Mouse (Mus musculus): ENCODE data around the gene Ccdc146. TPM values are rescaled to one million over a fixed set of nuclear protein-coding genes. Genes with fewer than 3 reads are reported as not detected.

The Ccdc146 gene
- polyA plus RNA-seq, 1 experiment: not detected

DNA sequence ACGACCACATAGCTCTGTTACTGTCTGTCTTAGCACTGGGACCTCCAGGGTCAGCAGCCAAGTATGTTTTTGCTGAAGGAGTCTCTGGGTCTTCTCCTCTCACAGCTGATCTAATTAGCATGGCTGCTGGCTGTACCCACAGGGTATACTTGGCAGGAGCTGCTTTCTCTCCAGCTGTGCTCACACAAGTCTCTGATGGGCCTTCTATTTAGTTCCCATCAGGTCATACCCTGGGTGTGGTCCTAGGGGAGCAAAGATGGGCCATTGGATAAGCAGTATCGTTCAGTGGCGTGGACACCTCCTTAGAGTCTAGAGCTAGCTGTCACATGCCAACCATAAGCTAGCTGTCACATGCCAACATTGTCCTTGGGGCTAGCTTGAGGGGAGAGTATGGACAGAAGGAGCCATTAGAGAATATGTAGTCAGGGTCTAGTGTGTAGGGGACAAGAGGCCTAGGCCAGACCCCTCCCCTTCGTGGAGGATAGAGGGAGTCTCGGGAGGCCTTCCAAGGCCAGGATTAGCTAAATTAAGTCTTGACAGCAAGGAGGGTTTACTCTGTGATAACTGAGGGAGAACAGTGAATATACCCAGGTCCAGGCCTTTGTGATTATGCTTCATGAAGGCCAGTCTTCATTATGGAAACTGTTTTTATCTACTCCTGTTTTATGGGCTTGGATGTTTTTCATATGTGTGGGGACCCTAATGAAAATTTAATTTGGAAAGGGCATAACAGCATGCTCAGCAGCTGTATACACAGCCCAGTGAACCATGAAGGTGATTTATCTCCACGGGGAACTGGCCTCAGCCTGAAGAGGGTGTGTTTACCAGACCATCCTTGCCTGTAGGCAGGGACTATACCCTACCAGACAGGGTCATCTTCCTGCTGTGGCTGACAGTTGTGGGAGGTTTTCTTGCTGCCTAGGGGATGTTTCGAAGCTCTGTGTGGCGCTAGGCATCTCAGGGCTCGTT lies 152.8 kb downstream of the Ccdc146 start:
- Histone ChIP-seq H3K4me1 (ENCODE audit: control insufficient read depth, insufficient read depth, low read length) (no peaks in the 10 kb centered on the region), H3K27me3 (replicated peaks; ENCODE audit: control insufficient read depth, insufficient read depth, low read length) (no peaks in the 10 kb centered on the region), H3K4me3 (ENCODE audit: insufficient read depth, low read depth, low read length) (no peak overlapping the region), H3K27ac (ENCODE audit: insufficient read depth, low read depth, low read length) (peak overlapping the region; percentile 58), H3K36me3 (ENCODE audit: control insufficient read depth, insufficient read depth, low read length) (no peaks in the 10 kb centered on the region)
- TF ChIP-seq CTCF (conservative IDR thresholded peaks at IDR 0.05; ENCODE audit: insufficient read depth, insufficient read length, low read depth, low read length) (no peak), POLR2A (IDR thresholded peaks at IDR 0.05; ENCODE audit: low read depth, low read length) (no peak)
- WGBS: 47% methylated on average over 9 of the region's 9 CpGs
- DNase-seq: peak; percentile 22

DNA sequence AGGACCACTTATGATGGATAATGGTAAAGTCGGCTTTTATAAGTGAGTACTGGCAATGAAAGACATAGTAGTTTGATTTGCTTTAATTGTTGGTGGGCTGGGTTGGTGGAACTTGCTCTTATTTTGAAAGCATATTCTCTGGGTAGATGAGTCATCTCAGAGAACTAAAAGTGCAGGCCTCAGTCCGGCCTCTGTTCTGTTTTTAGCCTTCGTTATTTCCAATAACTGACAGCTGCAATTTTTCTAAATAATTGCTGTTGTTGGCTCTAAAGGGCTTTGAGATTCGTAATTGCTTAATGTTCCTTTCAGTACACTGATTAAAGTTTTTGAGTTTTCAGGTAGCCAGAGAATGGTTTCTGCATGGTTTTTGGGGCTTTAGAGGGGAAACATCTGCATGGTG lies 153.7 kb downstream of the Ccdc146 start:
- peak; percentile 29 for DNase-seq
- H3K27ac ChIP-seq (ENCODE audit: insufficient read depth, low read depth, low read length): peak overlapping the region; percentile 58; the same call in 1 of the 2 replicates
- H3K4me3 ChIP-seq (ENCODE audit: insufficient read depth, low read depth, low read length): no peak overlapping the region
- no peaks in the 10 kb centered on the region for H3K27me3 ChIP-seq (replicated peaks; ENCODE audit: control insufficient read depth, insufficient read depth, low read length)
- WGBS: 65% methylated on average over 4 of the region's 4 CpGs
- no peak for TF ChIP-seq POLR2A (IDR thresholded peaks at IDR 0.05; ENCODE audit: low read depth, low read length)
- TF ChIP-seq CTCF (conservative IDR thresholded peaks at IDR 0.05; ENCODE audit: insufficient read depth, insufficient read length, low read depth, low read length): no peak
- no peaks in the 10 kb centered on the region for H3K4me1 ChIP-seq (ENCODE audit: control insufficient read depth, insufficient read depth, low read length)
- H3K36me3 ChIP-seq (ENCODE audit: control insufficient read depth, insufficient read depth, low read length): no peaks in the 10 kb centered on the region

DNA sequence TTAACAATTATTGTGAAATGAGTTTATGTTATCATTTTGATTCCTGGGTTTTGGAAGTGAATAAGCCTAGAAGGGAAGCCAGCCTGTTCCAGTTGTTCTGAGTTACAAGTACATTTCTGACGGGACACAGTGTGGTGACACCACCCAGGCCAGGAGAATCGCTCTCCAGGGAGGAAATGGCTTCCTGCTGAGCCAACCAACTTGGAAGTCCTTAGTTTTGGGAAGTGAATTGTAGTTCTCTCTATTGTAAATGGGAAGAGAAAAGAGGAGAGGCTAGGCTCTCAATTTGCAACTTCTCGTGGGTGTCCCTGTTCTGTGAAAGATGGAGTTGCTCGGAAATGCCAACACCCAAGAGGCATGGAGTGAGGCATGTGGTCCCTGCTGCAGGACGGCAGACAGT lies 155.0 kb downstream of the Ccdc146 start:
- no peak for TF ChIP-seq POLR2A (IDR thresholded peaks at IDR 0.05; ENCODE audit: low read depth, low read length)
- TF ChIP-seq CTCF (conservative IDR thresholded peaks at IDR 0.05; ENCODE audit: insufficient read depth, insufficient read length, low read depth, low read length): no peak
- DNase-seq: peak; percentile 34

DNA sequence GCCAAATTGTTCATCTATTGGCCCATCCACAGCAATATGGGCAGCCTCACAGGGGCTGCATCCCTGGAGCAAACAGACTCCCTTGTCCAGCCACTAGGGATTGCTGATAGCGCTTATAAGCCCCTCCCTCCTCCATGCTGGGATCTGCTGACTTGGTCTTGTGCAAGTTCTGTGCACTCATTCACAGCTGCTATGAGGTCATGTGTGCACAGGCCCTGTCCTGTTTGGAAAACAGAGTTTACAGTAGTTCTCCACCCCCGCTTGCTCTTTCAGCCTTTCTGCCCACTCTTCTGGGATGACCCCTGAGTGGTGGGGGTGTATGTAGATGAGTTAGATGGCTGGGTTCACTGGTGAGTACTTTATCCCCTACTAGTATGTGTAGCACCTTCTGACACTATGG lies 157.4 kb downstream of the Ccdc146 start:
- peak; percentile 9 for DNase-seq
- Histone ChIP-seq H3K27ac (ENCODE audit: insufficient read depth, low read depth, low read length) (no peak overlapping the region), H3K36me3 (ENCODE audit: control insufficient read depth, insufficient read depth, low read length) (no peaks in the 10 kb centered on the region), H3K4me3 (ENCODE audit: insufficient read depth, low read depth, low read length) (no peak overlapping the region), H3K27me3 (replicated peaks; ENCODE audit: control insufficient read depth, insufficient read depth, low read length) (no peaks in the 10 kb centered on the region), H3K4me1 (ENCODE audit: control insufficient read depth, insufficient read depth, low read length) (no peaks in the 10 kb centered on the region)
- no peak for TF ChIP-seq CTCF (conservative IDR thresholded peaks at IDR 0.05; ENCODE audit: insufficient read depth, insufficient read length, low read depth, low read length)
- TF ChIP-seq POLR2A (IDR thresholded peaks at IDR 0.05; ENCODE audit: low read depth, low read length): no peak
- WGBS: 76% methylated on average over 2 of the region's 2 CpGs

More for the DNA sequence above, 155.0 kb downstream of the Ccdc146 start:
- Histone ChIP-seq H3K27me3 (replicated peaks; ENCODE audit: control insufficient read depth, insufficient read depth, low read length) (no peaks in the 10 kb centered on the region), H3K36me3 (ENCODE audit: control insufficient read depth, insufficient read depth, low read length) (no peaks in the 10 kb centered on the region), H3K4me1 (ENCODE audit: control insufficient read depth, insufficient read depth, low read length) (no peaks in the 10 kb centered on the region), H3K27ac (ENCODE audit: insufficient read depth, low read depth, low read length) (no peak overlapping the region), H3K4me3 (ENCODE audit: insufficient read depth, low read depth, low read length) (no peak overlapping the region)
- WGBS: 67% methylated on average over 5 of the region's 5 CpGs

DNA sequence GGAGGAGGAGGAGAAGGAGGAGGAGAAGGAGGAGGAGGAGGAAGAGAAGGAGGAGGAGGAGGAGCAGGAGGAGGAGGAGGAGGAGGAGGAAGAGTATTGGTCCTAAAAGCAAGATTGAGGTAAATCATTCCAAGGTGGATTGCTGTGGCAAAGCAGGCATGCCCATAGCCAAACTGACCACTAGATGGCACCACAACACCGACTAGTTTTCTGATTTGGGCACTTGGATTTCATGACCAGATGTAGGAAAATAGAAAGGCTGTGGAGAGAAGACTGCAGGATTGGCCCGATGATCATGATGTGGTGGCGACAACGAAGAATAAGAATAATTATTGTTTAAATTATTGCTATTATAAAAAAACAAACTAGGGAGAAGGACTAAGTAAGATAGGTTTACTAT lies 159.4 kb downstream of the Ccdc146 start:
- DNase-seq: peak; percentile 76
- Histone ChIP-seq H3K27me3 (replicated peaks; ENCODE audit: control insufficient read depth, insufficient read depth, low read length) (no peaks in the 10 kb centered on the region), H3K27ac (ENCODE audit: insufficient read depth, low read depth, low read length) (no peak overlapping the region), H3K4me3 (ENCODE audit: insufficient read depth, low read depth, low read length) (no peak overlapping the region), H3K36me3 (ENCODE audit: control insufficient read depth, insufficient read depth, low read length) (no peaks in the 10 kb centered on the region), H3K4me1 (ENCODE audit: control insufficient read depth, insufficient read depth, low read length) (no peaks in the 10 kb centered on the region)
- 15% methylated on average over 4 of the region's 4 CpGs for WGBS
- TF ChIP-seq CTCF (conservative IDR thresholded peaks at IDR 0.05; ENCODE audit: insufficient read depth, insufficient read length, low read depth, low read length) (peak; percentile 89), POLR2A (IDR thresholded peaks at IDR 0.05; ENCODE audit: low read depth, low read length) (no peak)

DNA sequence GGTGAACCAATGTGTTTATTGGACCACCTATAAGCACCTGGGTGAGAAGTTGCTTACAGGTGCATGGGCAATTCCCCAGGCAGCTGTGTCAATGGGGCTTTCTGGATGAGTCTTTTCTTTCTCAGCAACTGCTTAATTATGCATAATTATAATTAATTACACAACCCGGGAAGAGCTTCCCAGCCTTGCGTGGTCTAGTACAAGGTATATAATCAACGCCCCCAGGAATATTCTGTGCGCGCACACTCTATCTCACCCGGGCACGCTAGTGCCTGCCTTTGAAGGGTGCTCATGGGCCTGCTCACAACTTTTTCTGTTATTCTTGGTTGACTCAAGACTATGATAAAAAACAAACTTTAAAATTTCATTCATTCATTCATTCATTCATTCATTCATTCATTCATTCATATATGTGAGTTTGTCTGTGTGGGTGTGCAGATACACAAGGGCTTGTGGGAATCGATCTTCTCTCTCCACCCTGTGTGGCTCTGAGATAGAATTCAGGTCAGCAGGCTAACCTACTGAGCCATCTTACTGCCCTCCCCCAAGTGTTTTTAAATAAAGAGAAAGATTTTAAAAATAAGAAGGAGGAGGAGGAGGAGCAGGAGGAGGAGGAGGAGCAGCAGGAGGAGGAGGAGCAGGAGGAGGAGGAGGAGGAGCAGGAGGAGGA lies 160.0 kb downstream of the Ccdc146 start:
- no peak for DNase-seq
- no peak overlapping the region for H3K27ac ChIP-seq (ENCODE audit: insufficient read depth, low read depth, low read length)
- H3K4me3 ChIP-seq (ENCODE audit: insufficient read depth, low read depth, low read length): no peak overlapping the region
- H3K27me3 ChIP-seq (replicated peaks; ENCODE audit: control insufficient read depth, insufficient read depth, low read length): no peaks in the 10 kb centered on the region
- H3K4me1 ChIP-seq (ENCODE audit: control insufficient read depth, insufficient read depth, low read length): no peaks in the 10 kb centered on the region
- H3K36me3 ChIP-seq (ENCODE audit: control insufficient read depth, insufficient read depth, low read length): no peaks in the 10 kb centered on the region
- 92% methylated on average over 8 of the region's 8 CpGs for WGBS
- no peak for TF ChIP-seq POLR2A (IDR thresholded peaks at IDR 0.05; ENCODE audit: low read depth, low read length)

Data from kidney, adult 2 months (tissue).